Mouse (Mus musculus) embryonic facial prominence, embryonic 12.5 days (tissue): ENCODE measurements around the gene Gm9970. TPM values are rescaled to one million over a fixed set of nuclear protein-coding genes. Genes with fewer than 3 reads are reported as not detected.

ENCODE experiments used
- ATAC-seq: fragments of 200-750 bp; cut with Nextera tagmentation; 2 replicates; pipeline ENCODE4 v1.8.0; 2017; ENCODE audit not compliant: insufficient number of reproducible peaks, insufficient read depth, low FRiP score, low TSS enrichment
- H3K27ac ChIP-seq: fragments of 300-500 bp; sonication (generic); 2 replicates; pipeline ENCODE4 v1.5.1; 2016; ENCODE audit warnings: mild to moderate bottlenecking
- H3K27me3 ChIP-seq: fragments of 300-500 bp; sonication (generic); 2 replicates; pipeline ENCODE4 v1.6.1; 2016; ENCODE audit warnings: mild to moderate bottlenecking, moderate library complexity
- H3K36me3 ChIP-seq: fragments of 300-500 bp; sonication (generic); 2 replicates; pipeline ENCODE4 v1.6.1; 2016; ENCODE audit warnings: mild to moderate bottlenecking
- H3K4me1 ChIP-seq: fragments of 300-500 bp; sonication (generic); 2 replicates; pipeline ENCODE4 v1.6.1; 2016
- H3K4me2 ChIP-seq: fragments of 300-500 bp; sonication (generic); replicated peaks from 2 replicates; pipeline ENCODE4 v1.6.1; 2016; ENCODE audit warnings: mild to moderate bottlenecking, moderate library complexity
- H3K4me3 ChIP-seq: fragments of 300-500 bp; sonication (generic); 2 replicates; pipeline ENCODE4 v1.5.1; 2016; ENCODE audit warnings: mild to moderate bottlenecking
- H3K9ac ChIP-seq: fragments of 300-500 bp; sonication (generic); 2 replicates; pipeline ENCODE4 v1.6.1; 2016; ENCODE audit warnings: mild to moderate bottlenecking, moderate library complexity
- H3K9me3 ChIP-seq: fragments of 300-500 bp; sonication (generic); 2 replicates; pipeline ENCODE4 v1.6.1; 2016; ENCODE audit warnings: mild to moderate bottlenecking, moderate library complexity
- WGBS: fragments of 180-500 bp; shearing (Covaris S2); methylation state at CpG from one replicate; pipeline ENCODE4 v1.1.7; 2016; 5-methylcytosine and 5-hydroxymethylcytosine counted together
- polyA plus RNA-seq: library from polyadenylated mRNA; unstranded; fragments of >200 nt; fragmentation: Nextera tagmentation; extraction: Ambion mirVana; gene quantifications from 2 replicates; pipeline ENCODE4 v1.2.1, GENCODE M21; 2016

The Gm9970 gene
- polyA plus RNA-seq, 1 experiment from 2014 or later, result 0.43 TPM

- Histone ChIP-seq H3K4me3 (peak overlapping the region; percentile 82), H3K36me3 (peaks cover 63% of the 10 kb centered on the region), H3K27ac (peak overlapping the region; percentile 86), H3K4me1 (peaks cover 18% of the 10 kb centered on the region), H3K9me3 (no peaks in the 10 kb centered on the region), H3K9ac (peak overlapping the region; percentile 83), H3K4me2 (peak overlapping the region; percentile 91), H3K27me3 (no peaks in the 10 kb centered on the region)
- WGBS, result 12% methylated on average over 25 of the region's 25 CpGs
- ATAC-seq, result no peak
Observed at GRCm38 (mm10) chr5:31193631-31194281, 47.3 kb downstream of the Gm9970 start.

GRCm38 (mm10) chr5:31192939-31193630 lies 47.9 kb downstream of the Gm9970 start, which contains the start of the genes Snx17 and Eif2b4:
Gene Snx17, plus strand, starts transcription at chr5:31193227.
Gene Eif2b4, minus strand, starts transcription at chr5:31193430.
- ATAC-seq, result peak; percentile 96
- Histone ChIP-seq H3K4me3 (peak within 1 kb of the TSS; percentile 82), H3K36me3 (peaks cover 63% of the 10 kb centered on the region), H3K27me3 (no peaks in the 10 kb centered on the region), H3K9ac (peak within 1 kb of the TSS; percentile 83), H3K4me1 (peaks cover 18% of the 10 kb centered on the region), H3K27ac (peak within 1 kb of the TSS; percentile 86), H3K9me3 (no peaks in the 10 kb centered on the region), H3K4me2 (peak within 1 kb of the TSS; percentile 91)
- WGBS, result under 1% methylated on average over 48 of the region's 48 CpGs

- Histone ChIP-seq H3K27me3 (no peaks in the 10 kb centered on the region), H3K4me2 (peak overlapping the region; percentile 91), H3K4me3 (peak overlapping the region; percentile 82), H3K9ac (peak overlapping the region; percentile 83), H3K4me1 (peaks cover 18% of the 10 kb centered on the region), H3K27ac (peak overlapping the region; percentile 86), H3K36me3 (peaks cover 63% of the 10 kb centered on the region), H3K9me3 (no peaks in the 10 kb centered on the region)
- peak; percentile 11; the same call in 1 of the 2 replicates for ATAC-seq
- 13% methylated on average over 40 of the region's 42 CpGs for WGBS
Observed at GRCm38 (mm10) chr5:31192045-31192938, 48.7 kb downstream of the Gm9970 start.

Other genes with a start within 250 kb of the Gm9970 start
- 117 and 118 TPM in 2 replicates for gene Atraid, start 192.9 kb downstream of the Gm9970 start, polyA plus RNA-seq
- 11.8 and 12.4 TPM in 2 replicates for gene Slc5a6, start 192.3 kb downstream of the Gm9970 start, polyA plus RNA-seq
- gene Cad, start 186.5 kb downstream of the Gm9970 start, polyA plus RNA-seq, result 40.6 and 41.0 TPM in 2 replicates
- not detected in 2 replicates for gene Dnajc5g, start 134.9 kb downstream of the Gm9970 start, polyA plus RNA-seq
- 0.22 and 0.52 TPM in 2 replicates for gene Slc30a3, start 133.0 kb downstream of the Gm9970 start, polyA plus RNA-seq
- 1.4 and 1.7 TPM in 2 replicates for gene Trim54, start 124.5 kb downstream of the Gm9970 start, polyA plus RNA-seq
- not detected in 2 replicates for gene Ucn, start 102.4 kb downstream of the Gm9970 start, polyA plus RNA-seq
- gene Mpv17, start 87.0 kb downstream of the Gm9970 start, polyA plus RNA-seq, result 64.8 and 72.0 TPM in 2 replicates
- gene Gm29609, start 61.3 kb downstream of the Gm9970 start, polyA plus RNA-seq, result 1.3 and 2.3 TPM in 2 replicates
- gene Gtf3c2, start 61.1 kb downstream of the Gm9970 start, polyA plus RNA-seq, result 95.9 and 104 TPM in 2 replicates
- 152 TPM in 2 replicates for gene Snx17, start 48.0 kb downstream of the Gm9970 start, polyA plus RNA-seq
- 70.2 and 74.4 TPM in 2 replicates for gene Eif2b4, start 47.8 kb downstream of the Gm9970 start, polyA plus RNA-seq
- 18.7 and 20.0 TPM in 2 replicates for gene Zfp513, start 38.9 kb downstream of the Gm9970 start, polyA plus RNA-seq
- 144 and 147 TPM in 2 replicates for gene Ppm1g, start 20.5 kb downstream of the Gm9970 start, polyA plus RNA-seq
- gene Nrbp1, start 368 bp downstream of the Gm9970 start, polyA plus RNA-seq, result 151 and 155 TPM in 2 replicates
- gene Krtcap3, start 10.5 kb upstream of the Gm9970 start, polyA plus RNA-seq, result 14.7 and 18.6 TPM in 2 replicates
- 53.6 and 58.0 TPM in 2 replicates for gene Ift172, start 49.9 kb upstream of the Gm9970 start, polyA plus RNA-seq
- 91.0 and 94.6 TPM in 2 replicates for gene Fndc4, start 54.8 kb upstream of the Gm9970 start, polyA plus RNA-seq
- 0.17 and 0.32 TPM in 2 replicates for gene Gckr, start 56.2 kb upstream of the Gm9970 start, polyA plus RNA-seq
- 76.7 and 88.4 TPM in 2 replicates for gene Zfp512, start 211.2 kb upstream of the Gm9970 start, polyA plus RNA-seq
- gene 4930548H24Rik, start 244.5 kb upstream of the Gm9970 start, polyA plus RNA-seq, result 0.13 and 0.20 TPM in 2 replicates